Mouse (Mus musculus) myocyte (in vitro differentiated cells): ENCODE results near the gene Tradd. TPM values are rescaled to one million over a fixed set of nuclear protein-coding genes. Genes with fewer than 3 reads are reported as not detected.
"Not testable (repeated sequence)": the region's sequence is repeated elsewhere in the genome, so short reads cannot be mapped to it uniquely, and the experiment has no call there.

Experiments
- H3K27me3 ChIP-seq: one replicate; pipeline ENCODE4 v1.6.1; 2011; ENCODE audit not compliant: control insufficient read depth, insufficient read depth, insufficient read length
- H3K36me3 ChIP-seq: one replicate; pipeline ENCODE4 v1.6.1; 2011; ENCODE audit not compliant: control insufficient read depth, insufficient read depth
- H3K4me2 ChIP-seq: one replicate; pipeline ENCODE4 v1.6.1; 2011; ENCODE audit warnings: low read depth, control low read depth
- H3K4me3 ChIP-seq: one replicate; pipeline ENCODE4 v1.5.1; 2011; ENCODE audit warnings: mild to moderate bottlenecking, control low read depth, moderate library complexity
- H3K79me2 ChIP-seq: one replicate; pipeline ENCODE4 v1.6.1; 2011; ENCODE audit not compliant: control insufficient read depth, insufficient read depth
- H3ac ChIP-seq: one replicate; pipeline ENCODE4 v1.6.1; 2011; ENCODE audit not compliant: control insufficient read depth, insufficient read length
- CEBPB ChIP-seq: IDR thresholded peaks from 2 replicates; pipeline ENCODE4 v1.6.1; 2011; ENCODE audit warnings: mild to moderate bottlenecking, moderate library complexity; ENCODE audit not compliant: poor library complexity, insufficient read depth, severe bottlenecking
- E2F4 ChIP-seq: IDR thresholded peaks from one replicate; pipeline ENCODE4 v1.6.1; 2011; ENCODE audit warnings: mild to moderate bottlenecking, control low read depth, moderate library complexity; ENCODE audit not compliant: insufficient read depth
- MAX ChIP-seq: IDR thresholded peaks from one replicate; pipeline ENCODE4 v1.6.1; 2011; ENCODE audit warnings: low read depth, mild to moderate bottlenecking, control low read depth
- MYOD1 ChIP-seq, 3 experiments: IDR thresholded peaks; one replicate each; pipeline ENCODE4 v1.6.1; 2011; ENCODE audit warnings: control low read depth in 2 of 3, low read depth in 2 of 3, mild to moderate bottlenecking in 2 of 3, moderate library complexity in 1 of 3; ENCODE audit not compliant: insufficient read length in 2 of 3, control insufficient read depth in 1 of 3
- MYOG ChIP-seq, 3 experiments: IDR thresholded peaks; one replicate each; pipeline ENCODE4 v1.6.1; 2011; ENCODE audit warnings: control low read depth in 2 of 3, low read depth in 2 of 3, mild to moderate bottlenecking in 2 of 3; ENCODE audit not compliant: insufficient read length in 2 of 3, control insufficient read depth in 1 of 3, insufficient read depth in 1 of 3
- POLR2A ChIP-seq: IDR thresholded peaks from one replicate; pipeline ENCODE4 v1.6.1; 2011; ENCODE audit warnings: low read depth, mild to moderate bottlenecking, control low read depth, moderate library complexity; ENCODE audit not compliant: insufficient read length
- POLR2AphosphoS2 ChIP-seq: IDR thresholded peaks from one replicate; pipeline ENCODE4 v1.6.1; 2011; ENCODE audit warnings: low read depth, control low read depth; ENCODE audit not compliant: insufficient read length
- REST ChIP-seq: IDR thresholded peaks from one replicate; pipeline ENCODE4 v1.6.1; 2011; ENCODE audit warnings: mild to moderate bottlenecking, control low read depth, moderate library complexity; ENCODE audit not compliant: insufficient read depth, insufficient read length
- SRF ChIP-seq: IDR thresholded peaks from one replicate; pipeline ENCODE4 v1.6.1; 2011; ENCODE audit warnings: low read depth; ENCODE audit not compliant: control insufficient read depth, insufficient read length
- TCF12 ChIP-seq: IDR thresholded peaks from one replicate; pipeline ENCODE4 v1.6.1; 2011; ENCODE audit warnings: mild to moderate bottlenecking, control low read depth; ENCODE audit not compliant: poor library complexity, insufficient read depth, severe bottlenecking
- TCF3 ChIP-seq: IDR thresholded peaks from one replicate; pipeline ENCODE4 v1.6.1; 2011; ENCODE audit warnings: low read depth, control low read depth; ENCODE audit not compliant: insufficient read length
- USF1 ChIP-seq: IDR thresholded peaks from one replicate; pipeline ENCODE4 v1.6.1; 2011; ENCODE audit warnings: low read depth, mild to moderate bottlenecking, control low read depth, moderate library complexity
- polyA plus RNA-seq: library from polyadenylated mRNA; unstranded; fragments of >200 nt; fragmentation: generic; extraction: Trizol; gene quantifications from one replicate; pipeline ENCODE4 v1.2.1, GENCODE M21; 2012; ENCODE audit warnings: missing spikeins

Gene Tradd
- polyA plus RNA-seq, 1 experiment: 27.0 TPM

GRCm38 (mm10) chr8:105294776-105295175 lies 30.4 kb upstream of the Tradd start:
- TF ChIP-seq CEBPB: no peak
- TF ChIP-seq SRF: no peak
- TF ChIP-seq MAX: no peak
- TF ChIP-seq USF1: no peak
- no peak for TF ChIP-seq POLR2A
- no peak for TF ChIP-seq REST
- no peak for TF ChIP-seq MYOG (IDR thresholded peaks at IDR 0.05; ENCODE audit: control insufficient read depth in 1 of 3, insufficient read depth in 1 of 3, insufficient read length in 2 of 3, low read depth in 2 of 3)
- TF ChIP-seq TCF3: no peak
- no peak for TF ChIP-seq POLR2AphosphoS2
- TF ChIP-seq E2F4: no peak
- peaks cover 7% of the 10 kb centered on the region for H3K36me3 ChIP-seq
- H3K27me3 ChIP-seq: no peaks in the 10 kb centered on the region
- H3K79me2 ChIP-seq: peaks cover 23% of the 10 kb centered on the region
- H3K4me3 ChIP-seq: peak overlapping the region; percentile 93
- no peak overlapping the region for H3ac ChIP-seq
- peak overlapping the region; percentile 95 for H3K4me2 ChIP-seq

- peaks cover 13% of the 10 kb centered on the region for H3K79me2 ChIP-seq
- peak overlapping the region; percentile 95 for H3K4me2 ChIP-seq
- no peak overlapping the region for H3ac ChIP-seq
- TF ChIP-seq REST: no peak
- no peak for TF ChIP-seq POLR2AphosphoS2
- no peak for TF ChIP-seq MYOD1 (IDR thresholded peaks at IDR 0.05; ENCODE audit: control insufficient read depth in 1 of 3, insufficient read length in 2 of 3, low read depth in 2 of 3)
- TF ChIP-seq TCF12: no peak
- TF ChIP-seq MYOG (IDR thresholded peaks at IDR 0.05; ENCODE audit: control insufficient read depth in 1 of 3, insufficient read depth in 1 of 3, insufficient read length in 2 of 3, low read depth in 2 of 3): no peak
- TF ChIP-seq TCF3: no peak
- no peak for TF ChIP-seq MAX
- TF ChIP-seq CEBPB: no peak
- TF ChIP-seq E2F4: no peak
- no peak for TF ChIP-seq USF1
- H3K36me3 ChIP-seq: no peaks in the 10 kb centered on the region
- no peak overlapping the region for H3K4me3 ChIP-seq
- H3K27me3 ChIP-seq: no peaks in the 10 kb centered on the region
Measured at GRCm38 (mm10) chr8:105293405-105293804, 29.0 kb upstream of the Tradd start.

GRCm38 (mm10) chr8:105292471-105292870 lies 28.1 kb upstream of the Tradd start:
- H3K4me2 ChIP-seq: peak overlapping the region; percentile 21
- no peak overlapping the region for H3K4me3 ChIP-seq
- no peak overlapping the region for H3ac ChIP-seq
- H3K27me3 ChIP-seq: no peaks in the 10 kb centered on the region
- H3K79me2 ChIP-seq: peaks cover 16% of the 10 kb centered on the region
- H3K36me3 ChIP-seq: no peaks in the 10 kb centered on the region
- TF ChIP-seq CEBPB (no peak), POLR2AphosphoS2 (no peak), MYOG (IDR thresholded peaks at IDR 0.05; ENCODE audit: control insufficient read depth in 1 of 3, insufficient read depth in 1 of 3, insufficient read length in 2 of 3, low read depth in 2 of 3) (no peak), TCF12 (no peak), MAX (no peak), POLR2A (no peak), TCF3 (no peak), USF1 (no peak), E2F4 (no peak), SRF (no peak), MYOD1 (IDR thresholded peaks at IDR 0.05; ENCODE audit: control insufficient read depth in 1 of 3, insufficient read length in 2 of 3, low read depth in 2 of 3) (no peak), REST (no peak)

GRCm38 (mm10) chr8:105291802-105292201 lies 27.4 kb upstream of the Tradd start:
- H3K27me3 ChIP-seq, H3K4me3 ChIP-seq, H3ac ChIP-seq, H3K36me3 ChIP-seq, H3K4me2 ChIP-seq: not testable (repeated sequence)
- H3K79me2 ChIP-seq: peaks cover 14% of the 10 kb centered on the region

- H3K79me2 ChIP-seq: peaks cover 18% of the 10 kb centered on the region
- not testable (repeated sequence) for H3K4me3 ChIP-seq, H3ac ChIP-seq, H3K4me2 ChIP-seq, H3K27me3 ChIP-seq, H3K36me3 ChIP-seq
Measured at GRCm38 (mm10) chr8:105291364-105291763, 27.0 kb upstream of the Tradd start.
